29 mouse cellular contexts compared by ENCODE assay signal in the genomic region with DNA sequence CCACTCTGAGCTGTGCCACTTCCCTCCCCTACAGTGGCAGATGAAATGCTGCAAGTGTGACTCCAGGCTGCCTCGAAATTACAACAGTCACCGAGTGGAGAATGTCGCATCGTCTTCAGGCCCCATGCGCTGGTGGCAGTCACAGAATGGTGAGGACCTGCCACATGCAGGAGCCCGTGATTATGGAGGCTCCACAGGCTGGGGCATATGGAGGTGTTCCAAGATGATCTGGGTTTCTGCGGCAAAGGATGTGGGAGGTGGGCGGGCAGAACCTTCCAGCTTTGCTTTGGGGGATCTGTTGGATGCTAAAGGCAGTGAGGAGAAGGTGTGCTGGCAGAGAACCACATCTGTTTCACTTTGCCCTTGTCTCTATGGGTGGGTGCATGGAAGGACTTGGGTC. TPM values are rescaled to one million over a fixed set of nuclear protein-coding genes. Genes with fewer than 3 reads are reported as not detected.
DNase-seq lines count a peak whose midpoint lies in the region; ATAC-seq lines count a peak whose summit lies in the region.
"Had no signal": no experiment of that assay in that cellular context is flagged by ENCODE, and none has a peak within 500 bp of the region (broad histone marks: within the 10 kb centered on the region; RNA-seq: fewer than 3 reads in every experiment).

No protein-coding gene starts in this region.

- H3K36me3 ChIP-seq in midbrain, embryonic 11.5 days (ENCODE audit: control insufficient read depth, insufficient read depth, low read length), result no peaks in the 10 kb centered on the region
- H3K36me3 ChIP-seq in midbrain, embryonic 15.5 days (replicated peaks), result no peaks in the 10 kb centered on the region
- H3K36me3 ChIP-seq: embryonic facial prominence, embryonic 13.5 days; embryonic facial prominence, embryonic 15.5 days; forebrain, embryonic 10.5 days; forebrain, embryonic 12.5 days; G1E had no signal

- DNase-seq in frontal cortex, postnatal 25 days (ENCODE audit: low spot score in 2 of 2), result no peak
- peak; percentile 19 for DNase-seq in midbrain, embryonic 11.5 days (ENCODE audit: low spot score, missing footprints)
- DNase-seq in brain, adult 2 months (ENCODE audit: low read depth, low spot score), result peak; percentile 68
- DNase-seq: adrenal gland, adult 8-10 months; adrenal gland, postnatal 14 days; adrenal gland, postnatal 36 days; B cell, adult 2 months; cerebellum, adult 11 months; cerebellum, adult 18-20 months; cerebellum, adult 8-10 months; cerebellum, adult 9-11 months; cerebellum, postnatal 14 days; cerebellum, postnatal 36 days; embryo, embryonic 11 days had no signal

- H3K27me3 ChIP-seq in midbrain, embryonic 11.5 days (ENCODE audit: control insufficient read depth, insufficient read depth, low read length), result no peaks in the 10 kb centered on the region
- no peaks in the 10 kb centered on the region for H3K27me3 ChIP-seq in midbrain, embryonic 15.5 days (replicated peaks)
- H3K27me3 ChIP-seq: CH12.LX; embryonic facial prominence, embryonic 13.5 days; embryonic facial prominence, embryonic 15.5 days; forebrain, embryonic 12.5 days; Patski had no signal

- 92% methylated on average over 8 of the region's 8 CpGs for WGBS in midbrain, embryonic 11.5 days
- 92% methylated on average over 8 of the region's 8 CpGs for WGBS in midbrain, embryonic 15.5 days

- H3K9me3 ChIP-seq in midbrain, embryonic 11.5 days (ENCODE audit: control insufficient read depth, low read length), result no peaks in the 10 kb centered on the region
- H3K9me3 ChIP-seq in midbrain, embryonic 15.5 days, result no peaks in the 10 kb centered on the region
- H3K9me3 ChIP-seq: embryonic facial prominence, embryonic 13.5 days; embryonic facial prominence, embryonic 15.5 days; forebrain, embryonic 10.5 days; forebrain, embryonic 12.5 days; G1E had no signal

- H3K9ac ChIP-seq in midbrain, embryonic 11.5 days (ENCODE audit: low read length), result no peak overlapping the region
- no peak overlapping the region for H3K9ac ChIP-seq in midbrain, embryonic 15.5 days
- H3K9ac ChIP-seq: embryonic facial prominence, embryonic 13.5 days; embryonic facial prominence, embryonic 15.5 days; forebrain, embryonic 12.5 days had no signal

- no peak overlapping the region for H3K27ac ChIP-seq in midbrain, embryonic 11.5 days (ENCODE audit: low read depth, low read length)
- H3K27ac ChIP-seq in midbrain, embryonic 15.5 days, result no peak overlapping the region
- H3K27ac ChIP-seq: embryonic facial prominence, embryonic 13.5 days; embryonic facial prominence, embryonic 15.5 days; forebrain, embryonic 10.5 days; forebrain, embryonic 12.5 days had no signal

- H3K4me3 ChIP-seq in midbrain, embryonic 11.5 days (ENCODE audit: low read depth, low read length), result no peak overlapping the region
- H3K4me3 ChIP-seq in midbrain, embryonic 15.5 days, result no peak overlapping the region
- H3K4me3 ChIP-seq: embryonic facial prominence, embryonic 13.5 days; embryonic facial prominence, embryonic 15.5 days; erythroblast, embryonic 14.5 days; forebrain, embryonic 10.5 days; forebrain, embryonic 12.5 days had no signal

- H3K4me2 ChIP-seq in midbrain, embryonic 11.5 days, result no peak overlapping the region
- H3K4me2 ChIP-seq in midbrain, embryonic 15.5 days, result no peak overlapping the region
- H3K4me2 ChIP-seq: embryonic facial prominence, embryonic 13.5 days; embryonic facial prominence, embryonic 15.5 days; forebrain, embryonic 12.5 days had no signal

- ATAC-seq in frontal cortex, adult (ENCODE audit: low TSS enrichment), result 0 out of 2 replicates have a peak, but pooled peaks have one; percentile 2
- no peak for ATAC-seq in midbrain, embryonic 11.5 days (ENCODE audit: low FRiP score)
- no peak for ATAC-seq in midbrain, embryonic 15.5 days (replicated peaks)
- ATAC-seq: activated CD4-positive, CD25-positive, alpha-beta regulatory T cell, adult 4 months; CD4-positive, CD25-positive, alpha-beta regulatory T cell, adult 4 months; forebrain, embryonic 14.5 days; forebrain, embryonic 16.5 days; Patski had no signal

- no peaks in the 10 kb centered on the region for H3K4me1 ChIP-seq in midbrain, embryonic 11.5 days (ENCODE audit: control insufficient read depth, insufficient read depth, low read length)
- peaks cover 11% of the 10 kb centered on the region; the same call in 1 of the 2 replicates for H3K4me1 ChIP-seq in midbrain, embryonic 15.5 days

RNA-seq across cellular contexts. Expression of a gene that starts 47.4 kb away (rescaled TPM):
- 7.9 and 11.4 TPM in 2 replicates for polyA plus RNA-seq in midbrain, embryonic 11.5 days (2014; fragmentation: Nextera tagmentation; extraction: Ambion mirVana)
- 5.3 and 6.6 TPM in 2 replicates for polyA plus RNA-seq in midbrain, embryonic 15.5 days (2015; fragmentation: Nextera tagmentation; extraction: Ambion mirVana)
- polyA plus RNA-seq: G1E, Patski had no signal

RNA-seq across cellular contexts. Expression of a gene that starts 49.7 kb away (rescaled TPM):
- polyA plus RNA-seq in midbrain, embryonic 11.5 days (2014; fragmentation: Nextera tagmentation; extraction: Ambion mirVana), result 17.1 and 20.1 TPM in 2 replicates
- polyA plus RNA-seq in midbrain, embryonic 15.5 days (2015; fragmentation: Nextera tagmentation; extraction: Ambion mirVana), result 54.4 and 57.0 TPM in 2 replicates
- polyA plus RNA-seq: activated CD4-positive, CD25-positive, alpha-beta regulatory T cell, adult 4 months; CD4-positive, CD25-positive, alpha-beta regulatory T cell, adult 4 months; erythroblast, embryonic 14.5 days; G1E had no signal

RNA-seq across cellular contexts. Expression of a gene that starts 56.5 kb away (rescaled TPM):
- 0.23 TPM in 1 of 2 replicates, not detected in the other for polyA plus RNA-seq in midbrain, embryonic 11.5 days (2014; fragmentation: Nextera tagmentation; extraction: Ambion mirVana)
- polyA plus RNA-seq in midbrain, embryonic 15.5 days (2015; fragmentation: Nextera tagmentation; extraction: Ambion mirVana), result 0.41 TPM in 1 of 2 replicates, not detected in the other
- polyA plus RNA-seq: embryonic facial prominence, embryonic 11.5 days; erythroblast, embryonic 14.5 days; forebrain, embryonic 12.5 days; G1E had no signal

Comparison
In these comparisons a context has a peak if more than half of its experiments do, and no peak if none do; other contexts are left out.
1. DNase-seq: peak in midbrain, embryonic 11.5 days (single experiment) and brain, adult 2 months (single experiment); none in frontal cortex, postnatal 25 days (0 of 2).